Mouse (Mus musculus) heart, embryonic 14.5 days (tissue): Measurements from ENCODE around the gene Gse1. TPM values are rescaled to one million over a fixed set of nuclear protein-coding genes. Genes with fewer than 3 reads are reported as not detected.

Experiments
- ATAC-seq: fragments of 200-750 bp; cut with Nextera tagmentation; 2 replicates; pipeline ENCODE4 v1.8.0; 2017; ENCODE audit warnings: low read depth, moderate TSS enrichment; ENCODE audit not compliant: insufficient number of reproducible peaks, insufficient read depth, low FRiP score
- H3K27ac ChIP-seq, 2 experiments: fragments of 200-500 bp in 1 of 2; fragments of 300-500 bp in 1 of 2; sonication (generic) in 1 of 2; replicated peaks in 1 of 2; 2 replicates each; pipeline ENCODE4 v1.5.1; 2012 to 2014; ENCODE audit warnings: low read depth in 2 of 2, low read length in 2 of 2, control low read depth in 1 of 2, mild to moderate bottlenecking in 1 of 2, mixed read lengths in 1 of 2; ENCODE audit not compliant: control insufficient read depth in 1 of 2, insufficient read depth in 1 of 2
- H3K27me3 ChIP-seq: fragments of 300-500 bp; sonication (generic); 2 replicates; pipeline ENCODE4 v1.6.1; 2014; ENCODE audit warnings: mild to moderate bottlenecking, low read length, control low read depth; ENCODE audit not compliant: control insufficient read depth, insufficient read depth
- H3K36me3 ChIP-seq: fragments of 300-500 bp; sonication (generic); 2 replicates; pipeline ENCODE4 v1.6.1; 2014; ENCODE audit warnings: mild to moderate bottlenecking, control low read depth, low read length, mixed read lengths; ENCODE audit not compliant: control insufficient read depth, insufficient read depth
- H3K4me1 ChIP-seq, 2 experiments: fragments of 200-500 bp in 1 of 2; fragments of 300-500 bp in 1 of 2; sonication (generic) in 1 of 2; 2 replicates each; pipeline ENCODE4 v1.6.1; 2012 to 2014; ENCODE audit warnings: low read length in 2 of 2, control low read depth in 1 of 2, mixed read lengths in 1 of 2; ENCODE audit not compliant: control insufficient read depth in 2 of 2, insufficient read depth in 2 of 2
- H3K4me2 ChIP-seq: fragments of 300-500 bp; sonication (generic); 2 replicates; pipeline ENCODE4 v1.6.1; 2014; ENCODE audit warnings: mild to moderate bottlenecking, low read length
- H3K4me3 ChIP-seq, 2 experiments: fragments of 200-500 bp in 1 of 2; fragments of 300-500 bp in 1 of 2; sonication (generic) in 1 of 2; 2 replicates each; pipeline ENCODE4 v1.5.1; 2012 to 2014; ENCODE audit warnings: low read length in 2 of 2, mild to moderate bottlenecking in 2 of 2, control low read depth in 1 of 2, low read depth in 1 of 2, moderate library complexity in 1 of 2; ENCODE audit not compliant: control insufficient read depth in 1 of 2, insufficient read depth in 1 of 2
- H3K9ac ChIP-seq: fragments of 300-500 bp; sonication (generic); 2 replicates; pipeline ENCODE4 v1.6.1; 2014; ENCODE audit warnings: mild to moderate bottlenecking, low read length
- H3K9me3 ChIP-seq: fragments of 300-500 bp; sonication (generic); 2 replicates; pipeline ENCODE4 v1.6.1; 2016; ENCODE audit warnings: low read length, control low read depth; ENCODE audit not compliant: control insufficient read depth
- WGBS: fragments of 180-500 bp; shearing (Covaris S2); extraction: QIAGEN DNeasy Blood & Tissue Kit; methylation state at CpG from one replicate; pipeline ENCODE4 v1.1.7; 2014; 5-methylcytosine and 5-hydroxymethylcytosine counted together
- polyA plus RNA-seq: library from polyadenylated mRNA; unstranded; fragments of >200 nt; fragmentation: Nextera tagmentation; extraction: Ambion mirVana; gene quantifications from 2 replicates; pipeline ENCODE4 v1.2.1, GENCODE M21; 2014

The Gse1 gene
- polyA plus RNA-seq, 1 experiment from 2014 or later = 12.2 TPM

- ATAC-seq = no peak
- no peak overlapping the region for H3K27ac ChIP-seq
- H3K4me1 ChIP-seq = peaks cover 13 to 25% of the 10 kb centered on the region in 2 experiments; a peak in 3 of 4 replicates
- H3K4me3 ChIP-seq = no peak overlapping the region
- 83% methylated on average over 18 of the region's 18 CpGs for WGBS
- no peaks in the 10 kb centered on the region for H3K9me3 ChIP-seq
- H3K36me3 ChIP-seq = no peaks in the 10 kb centered on the region
- no peak overlapping the region for H3K9ac ChIP-seq
- peaks cover 13% of the 10 kb centered on the region for H3K27me3 ChIP-seq
- no peak overlapping the region for H3K4me2 ChIP-seq
These were observed 81.1 kb downstream of the Gse1 start for GRCm38 (mm10) chr8:120309326-120309725.

- Histone ChIP-seq H3K36me3 (no peaks in the 10 kb centered on the region), H3K9me3 (no peaks in the 10 kb centered on the region), H3K9ac (no peak overlapping the region), H3K27me3 (peaks cover 13% of the 10 kb centered on the region), H3K4me1 (peaks cover 13 to 25% of the 10 kb centered on the region in 2 experiments; a peak in 3 of 4 replicates), H3K4me2 (no peak overlapping the region), H3K27ac (no peak overlapping the region), H3K4me3 (no peak overlapping the region)
- 50% methylated on average over 5 of the region's 5 CpGs for WGBS
- ATAC-seq = no peak
These were observed 81.8 kb downstream of the Gse1 start for GRCm38 (mm10) chr8:120310063-120310462.

DNA sequence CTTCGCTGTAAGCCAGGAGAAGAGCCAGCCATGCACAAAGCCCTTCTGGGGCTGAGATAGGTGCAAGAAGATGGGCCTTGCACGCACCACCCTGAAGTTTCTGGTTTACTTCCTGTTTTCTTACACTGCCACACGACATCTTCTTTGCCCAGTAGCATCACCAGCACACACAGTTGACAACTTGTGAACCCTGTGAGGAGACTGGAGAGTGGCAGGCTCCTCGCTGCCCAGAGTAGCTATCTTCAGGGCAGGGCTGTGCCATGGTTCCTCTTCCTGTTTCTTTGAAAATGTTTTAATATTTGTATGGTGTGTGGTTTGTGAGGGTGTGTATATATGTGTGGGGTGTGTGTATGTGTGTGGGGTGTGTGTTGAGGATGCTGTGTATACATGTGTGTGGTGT is 84.2 kb downstream of the Gse1 start:
- ATAC-seq = no peak
- Histone ChIP-seq H3K27me3 (no peaks in the 10 kb centered on the region; the same call in 1 of the 2 replicates), H3K9ac (no peak overlapping the region), H3K27ac (no peak overlapping the region), H3K9me3 (no peaks in the 10 kb centered on the region), H3K4me3 (no peak overlapping the region), H3K4me1 (peaks cover 6 to 15% of the 10 kb centered on the region in 2 experiments; a peak in 3 of 4 replicates), H3K36me3 (no peaks in the 10 kb centered on the region), H3K4me2 (no peak overlapping the region)
- WGBS = 86% methylated on average over 4 of the region's 4 CpGs

DNA sequence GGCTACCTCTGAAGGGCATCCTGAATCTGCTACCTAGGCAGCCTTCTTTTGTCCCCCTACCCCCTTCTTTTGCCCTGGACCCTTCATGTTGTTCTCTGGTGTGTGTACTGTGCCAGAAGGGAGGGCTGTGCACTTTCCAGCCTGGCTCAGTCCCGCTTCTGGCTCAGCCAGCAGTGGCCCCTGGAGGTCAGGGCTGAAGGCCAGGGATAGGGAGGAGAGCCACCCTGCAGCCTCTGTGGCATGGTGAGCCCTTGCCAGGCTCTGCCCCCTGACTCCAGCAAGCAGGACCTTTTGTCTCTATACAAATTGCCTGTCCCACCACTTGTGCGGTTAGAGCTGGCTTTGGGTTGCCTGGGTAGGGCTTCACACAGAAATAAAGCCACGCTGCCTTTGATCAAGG is 85.4 kb downstream of the Gse1 start:
- Histone ChIP-seq H3K9ac (no peak overlapping the region), H3K4me1 (peaks cover under 1 to 3% of the 10 kb centered on the region in 2 experiments; a peak in 2 of 4 replicates), H3K4me3 (no peak overlapping the region), H3K9me3 (no peaks in the 10 kb centered on the region), H3K27ac (no peak overlapping the region), H3K4me2 (no peak overlapping the region), H3K27me3 (no peaks in the 10 kb centered on the region), H3K36me3 (no peaks in the 10 kb centered on the region)
- 74% methylated on average over 3 of the region's 3 CpGs for WGBS
- no peak for ATAC-seq

- 84% methylated on average over 5 of the region's 5 CpGs for WGBS
- 0 out of 4 replicates have a peak, but pooled peaks cover 0 to 3% of the 10 kb centered on the region in 2 experiments for H3K4me1 ChIP-seq
These were observed 86.7 kb downstream of the Gse1 start for GRCm38 (mm10) chr8:120314932-120315331.

GRCm38 (mm10) chr8:120315644-120316043 is 87.4 kb downstream of the Gse1 start:
- Histone ChIP-seq H3K4me1 (0 out of 4 replicates have a peak, but pooled peaks cover 0 to 3% of the 10 kb centered on the region in 2 experiments), H3K4me2 (no peak overlapping the region), H3K36me3 (no peaks in the 10 kb centered on the region), H3K9me3 (no peaks in the 10 kb centered on the region), H3K4me3 (no peak overlapping the region), H3K27me3 (no peaks in the 10 kb centered on the region), H3K9ac (no peak overlapping the region), H3K27ac (no peak overlapping the region)
- 81% methylated on average over 4 of the region's 4 CpGs for WGBS
- no peak for ATAC-seq

More at GRCm38 (mm10) chr8:120314932-120315331, 86.7 kb downstream of the Gse1 start:
- no peaks in the 10 kb centered on the region for H3K27me3 ChIP-seq
- no peak for ATAC-seq
- no peak overlapping the region for H3K4me2 ChIP-seq
- no peaks in the 10 kb centered on the region for H3K36me3 ChIP-seq
- no peaks in the 10 kb centered on the region for H3K9me3 ChIP-seq
- no peak overlapping the region for H3K9ac ChIP-seq
- no peak overlapping the region for H3K27ac ChIP-seq
- no peak overlapping the region for H3K4me3 ChIP-seq

DNA sequence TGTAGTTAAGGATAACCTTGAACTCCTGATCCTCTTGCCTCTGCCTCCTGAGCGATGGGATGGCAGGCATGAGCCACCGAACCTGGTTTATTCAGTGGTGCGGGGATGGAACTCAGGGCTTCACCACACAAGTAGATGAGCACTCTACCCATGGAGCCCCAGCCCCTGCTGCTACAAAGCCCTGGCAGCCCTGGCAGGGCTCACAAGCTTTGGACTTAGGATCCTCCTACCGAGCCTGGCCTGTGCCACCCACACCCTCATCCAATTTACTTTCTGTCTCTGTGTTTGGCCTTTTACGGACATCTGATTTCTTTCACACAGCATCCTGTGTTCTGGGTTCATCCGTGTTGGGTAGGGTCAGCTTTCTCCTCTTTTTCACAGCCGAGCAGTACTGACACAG is 88.5 kb downstream of the Gse1 start:
- 0 out of 4 replicates have a peak, but pooled peaks cover 0 to 3% of the 10 kb centered on the region in 2 experiments for H3K4me1 ChIP-seq
- no peaks in the 10 kb centered on the region for H3K9me3 ChIP-seq
- WGBS = 89% methylated on average over 7 of the region's 7 CpGs
- no peaks in the 10 kb centered on the region for H3K36me3 ChIP-seq
- ATAC-seq = no peak
- H3K9ac ChIP-seq = no peak overlapping the region
- no peak overlapping the region for H3K4me3 ChIP-seq
- no peak overlapping the region for H3K27ac ChIP-seq
- no peaks in the 10 kb centered on the region for H3K27me3 ChIP-seq
- no peak overlapping the region for H3K4me2 ChIP-seq
